Mouse (Mus musculus) limb, embryonic 12.5 days (tissue): Measurements from ENCODE around the gene Rubcn. TPM values are rescaled to one million over a fixed set of nuclear protein-coding genes. Genes with fewer than 3 reads are reported as not detected.
"Not testable (repeated sequence)": the region's sequence is repeated elsewhere in the genome, so short reads cannot be mapped to it uniquely, and the experiment has no call there.

Source experiments
- ATAC-seq: fragments of 200-750 bp; cut with Nextera tagmentation; 2 replicates; pipeline ENCODE4 v1.8.0; 2017; ENCODE audit warnings: low read depth, moderate TSS enrichment; ENCODE audit not compliant: insufficient number of reproducible peaks, insufficient read depth, low FRiP score, low TSS enrichment
- H3K27ac ChIP-seq: fragments of 300-500 bp; sonication (generic); 2 replicates; pipeline ENCODE4 v1.5.1; 2016; ENCODE audit warnings: mild to moderate bottlenecking, moderate library complexity
- H3K27me3 ChIP-seq: fragments of 300-500 bp; sonication (generic); 2 replicates; pipeline ENCODE4 v1.6.1; 2016; ENCODE audit warnings: mild to moderate bottlenecking, moderate library complexity
- H3K36me3 ChIP-seq: fragments of 300-500 bp; sonication (generic); 2 replicates; pipeline ENCODE4 v1.6.1; 2016; ENCODE audit warnings: mild to moderate bottlenecking, moderate library complexity
- H3K4me1 ChIP-seq: fragments of 300-500 bp; sonication (generic); replicated peaks from 2 replicates; pipeline ENCODE4 v1.6.1; 2016
- H3K4me2 ChIP-seq: fragments of 300-500 bp; sonication (generic); 2 replicates; pipeline ENCODE4 v1.6.1; 2016; ENCODE audit warnings: mild to moderate bottlenecking, moderate library complexity
- H3K4me3 ChIP-seq: fragments of 300-500 bp; sonication (generic); replicated peaks from 2 replicates; pipeline ENCODE4 v1.5.1; 2016; ENCODE audit warnings: mild to moderate bottlenecking
- H3K9ac ChIP-seq: fragments of 300-500 bp; sonication (generic); replicated peaks from 2 replicates; pipeline ENCODE4 v1.6.1; 2016; ENCODE audit warnings: mild to moderate bottlenecking, moderate library complexity
- H3K9me3 ChIP-seq: fragments of 300-500 bp; sonication (generic); 2 replicates; pipeline ENCODE4 v1.6.1; 2016; ENCODE audit warnings: mild to moderate bottlenecking, moderate library complexity
- WGBS: fragments of 180-500 bp; shearing (Covaris S2); methylation state at CpG from one replicate; pipeline ENCODE4 v1.1.7; 2016; 5-methylcytosine and 5-hydroxymethylcytosine counted together
- polyA plus RNA-seq: library from polyadenylated mRNA; unstranded; fragments of >200 nt; fragmentation: Nextera tagmentation; extraction: Ambion mirVana; gene quantifications from 2 replicates; pipeline ENCODE4 v1.2.1, GENCODE M21; 2016

Gene Rubcn
- polyA plus RNA-seq, 1 experiment from 2014 or later = 19.3 TPM

DNA sequence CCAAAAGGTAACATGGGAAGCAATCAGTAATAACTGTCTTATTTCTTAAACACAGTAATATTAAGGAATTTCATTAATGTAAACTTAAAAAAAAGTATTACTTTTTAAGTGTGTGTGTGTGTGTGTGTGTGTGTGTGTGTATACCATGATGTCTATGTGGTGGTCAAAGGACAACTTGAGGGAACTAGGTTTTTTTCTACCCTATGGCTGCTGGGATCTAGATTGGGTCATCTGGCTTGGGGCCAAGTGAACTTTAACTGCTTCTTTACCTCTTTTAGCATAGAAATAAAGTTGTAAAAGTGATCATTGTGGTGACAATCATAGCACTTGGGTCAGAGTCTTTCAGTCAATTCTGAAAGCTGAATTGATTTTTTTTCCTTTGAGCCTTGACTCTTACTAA lies 18.6 kb upstream of the Rubcn start:
- H3K27me3 ChIP-seq = no peaks in the 10 kb centered on the region
- H3K9ac ChIP-seq = no peak overlapping the region
- H3K27ac ChIP-seq = no peak overlapping the region
- H3K4me1 ChIP-seq = no peaks in the 10 kb centered on the region
- no peak overlapping the region for H3K4me2 ChIP-seq
- peaks cover 77% of the 10 kb centered on the region for H3K36me3 ChIP-seq
- H3K4me3 ChIP-seq = no peak overlapping the region
- no peak for ATAC-seq
- no peaks in the 10 kb centered on the region for H3K9me3 ChIP-seq

DNA sequence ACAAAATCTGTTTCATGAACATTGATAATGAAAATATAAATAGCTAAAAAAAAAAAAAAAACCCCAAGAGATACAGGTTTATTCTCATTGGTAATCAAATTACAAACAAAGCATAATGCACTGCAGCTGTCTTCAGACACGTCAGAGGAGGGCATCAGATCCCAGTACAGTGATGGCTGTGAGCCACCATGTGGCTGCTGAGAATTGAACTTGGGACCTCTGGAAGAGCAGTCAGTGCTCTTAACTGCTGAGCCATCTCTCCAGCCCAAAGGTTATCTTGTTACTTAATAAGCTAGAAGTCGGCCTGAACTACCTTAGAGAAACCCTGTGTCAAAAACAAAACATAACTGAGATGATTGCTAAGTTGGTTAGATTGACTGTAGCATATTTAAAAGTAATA lies 12.3 kb upstream of the Rubcn start:
- 64% methylated on average over 2 of the region's 2 CpGs for WGBS
- H3K4me2 ChIP-seq = no peak overlapping the region
- no peak overlapping the region for H3K27ac ChIP-seq
- H3K4me1 ChIP-seq = no peaks in the 10 kb centered on the region
- no peak overlapping the region for H3K9ac ChIP-seq
- ATAC-seq = no peak
- peaks cover 66% of the 10 kb centered on the region for H3K36me3 ChIP-seq
- no peaks in the 10 kb centered on the region for H3K9me3 ChIP-seq
- H3K27me3 ChIP-seq = no peaks in the 10 kb centered on the region
- H3K4me3 ChIP-seq = no peak overlapping the region

DNA sequence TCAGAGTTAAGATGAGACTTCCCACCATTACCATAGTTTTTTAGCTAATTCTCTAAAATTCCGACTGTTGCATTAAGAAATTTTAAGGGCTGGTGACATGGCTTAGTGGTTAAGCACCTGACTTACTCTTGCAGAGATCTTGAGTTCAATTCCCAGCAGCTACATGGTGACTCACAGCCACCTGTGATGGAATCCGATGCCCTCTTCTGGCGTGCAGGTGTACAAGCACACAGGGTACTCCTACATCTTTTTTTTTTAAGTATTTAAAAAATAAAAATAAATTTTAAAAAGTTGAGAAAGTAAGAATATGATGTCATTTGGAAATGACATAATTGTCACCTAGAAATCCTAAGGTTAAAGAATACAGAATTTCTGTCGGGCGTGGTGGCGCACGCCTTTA lies 10.4 kb upstream of the Rubcn start:
- H3K27ac ChIP-seq = no peak overlapping the region
- H3K4me1 ChIP-seq = no peaks in the 10 kb centered on the region
- ATAC-seq = no peak
- WGBS = 88% methylated on average over 7 of the region's 7 CpGs
- H3K36me3 ChIP-seq = peaks cover 52% of the 10 kb centered on the region
- H3K27me3 ChIP-seq = no peaks in the 10 kb centered on the region
- H3K9ac ChIP-seq = no peak overlapping the region
- H3K4me3 ChIP-seq = no peak overlapping the region
- no peak overlapping the region for H3K4me2 ChIP-seq
- no peaks in the 10 kb centered on the region for H3K9me3 ChIP-seq

DNA sequence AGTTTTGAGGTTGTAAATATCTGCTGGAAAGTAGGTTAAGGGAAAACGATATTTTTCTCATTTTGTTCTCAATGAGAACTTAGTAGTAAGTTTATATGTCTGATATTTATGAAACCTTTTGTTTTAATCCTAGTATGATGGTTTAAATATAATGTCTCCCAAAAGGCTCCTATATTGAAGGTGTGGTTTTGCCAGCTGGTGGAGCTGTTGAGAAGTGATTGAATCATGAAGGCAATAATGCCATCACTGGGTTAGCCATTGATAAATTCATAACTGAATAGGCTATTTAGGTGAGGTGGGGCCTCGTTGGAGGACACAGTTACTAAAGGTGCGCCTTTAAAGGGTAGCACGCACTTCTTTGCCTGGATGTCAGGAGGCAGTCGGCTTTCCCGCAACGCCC lies 4.0 kb upstream of the Rubcn start:
- peaks cover 10% of the 10 kb centered on the region for H3K36me3 ChIP-seq
- no peak overlapping the region for H3K4me3 ChIP-seq
- no peak overlapping the region for H3K27ac ChIP-seq
- H3K27me3 ChIP-seq = no peaks in the 10 kb centered on the region
- H3K9me3 ChIP-seq = no peaks in the 10 kb centered on the region
- no peak overlapping the region for H3K4me2 ChIP-seq
- no peak overlapping the region for H3K9ac ChIP-seq
- WGBS = 73% methylated on average over 7 of the region's 7 CpGs
- peaks cover 15% of the 10 kb centered on the region for H3K4me1 ChIP-seq
- no peak for ATAC-seq

DNA sequence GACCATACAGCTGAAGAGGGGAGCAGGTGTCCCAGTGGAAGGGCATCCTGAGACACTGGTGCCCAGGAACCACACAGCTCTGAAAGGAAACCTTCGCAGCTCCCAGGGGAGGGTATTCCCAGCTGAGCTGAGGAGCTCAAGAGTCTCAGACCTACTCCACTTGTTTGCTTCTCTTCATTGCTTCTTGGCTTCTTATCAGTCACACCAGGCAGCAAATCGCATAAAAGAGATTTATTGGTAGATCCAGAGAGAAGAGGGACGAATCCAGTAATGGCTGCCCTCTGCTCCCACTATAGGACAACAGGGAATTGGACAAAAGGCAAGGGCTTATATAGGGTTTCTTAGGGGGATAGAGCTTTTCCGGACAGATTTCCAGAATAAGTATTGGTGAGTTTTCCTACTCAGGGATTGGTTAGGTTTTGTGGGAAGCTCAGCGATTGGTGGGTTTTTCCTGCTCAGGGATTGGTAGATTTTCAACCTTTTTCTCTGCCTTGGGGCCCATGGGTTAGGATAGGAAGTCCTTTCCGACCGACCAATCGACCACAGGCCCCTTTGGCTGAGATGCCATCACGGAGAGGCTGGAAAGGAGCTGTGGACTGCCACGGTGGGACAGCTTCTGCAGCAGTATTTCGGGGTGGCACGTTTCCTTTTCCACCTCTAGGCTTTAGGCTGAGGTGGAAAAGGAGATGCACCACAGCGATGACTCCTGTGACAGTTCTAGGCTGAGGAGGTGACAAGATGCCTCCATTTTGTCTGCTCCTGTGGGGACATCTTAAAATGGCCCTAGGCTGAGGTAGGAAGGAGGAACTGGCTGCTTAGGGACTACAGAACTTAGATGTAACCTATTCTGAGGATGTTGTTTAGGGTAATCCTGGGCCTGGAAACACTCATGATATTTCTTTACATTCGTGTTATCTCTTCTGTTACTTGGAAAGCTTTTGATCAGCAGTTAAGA lies 1.7 kb upstream of the Rubcn start:
- Histone ChIP-seq H3K27ac (no peak overlapping the region), H3K36me3 (no peaks in the 10 kb centered on the region; the same call in 1 of the 2 replicates), H3K4me1 (peaks cover 15% of the 10 kb centered on the region), H3K9ac (peak overlapping the region; percentile 92; the same call in 1 of the 2 replicates), H3K4me2 (peak overlapping the region; percentile 81), H3K9me3 (no peaks in the 10 kb centered on the region), H3K4me3 (peak overlapping the region; percentile 94), H3K27me3 (no peaks in the 10 kb centered on the region)
- ATAC-seq = no peak
- 86% methylated on average over 14 of the region's 14 CpGs for WGBS

DNA sequence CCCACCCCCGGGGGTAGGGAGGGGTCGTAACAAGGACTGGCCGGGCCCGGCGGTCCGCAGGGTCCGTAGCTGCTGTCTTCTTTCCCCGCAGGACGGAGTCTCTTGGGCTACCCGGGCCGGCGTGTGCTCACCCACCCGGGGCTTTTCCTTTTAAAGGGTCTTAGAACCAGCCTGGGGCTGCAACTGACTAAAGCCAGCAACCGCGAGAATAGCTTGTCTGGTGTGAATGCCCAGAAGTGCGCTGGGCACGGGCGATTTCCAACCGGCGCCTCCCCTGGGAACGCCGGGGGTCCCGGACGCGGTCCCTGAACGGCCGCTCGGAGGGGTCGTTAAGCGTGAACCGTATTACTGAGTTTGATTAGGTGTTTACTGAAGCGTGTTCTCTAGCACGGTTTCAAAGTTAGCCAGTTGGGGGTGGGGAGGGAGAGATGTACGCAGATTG lies 612 bp upstream of the Rubcn start:
- H3K4me2 ChIP-seq = peak overlapping the region; percentile 81
- no peaks in the 10 kb centered on the region; the same call in 1 of the 2 replicates for H3K36me3 ChIP-seq
- ATAC-seq = no peak
- peaks cover 15% of the 10 kb centered on the region for H3K4me1 ChIP-seq
- H3K9me3 ChIP-seq = no peaks in the 10 kb centered on the region
- WGBS = under 1% methylated on average over 33 of the region's 34 CpGs
- peak overlapping the region; percentile 85 for H3K27ac ChIP-seq
- peak overlapping the region; percentile 94 for H3K4me3 ChIP-seq
- H3K27me3 ChIP-seq = no peaks in the 10 kb centered on the region
- peak overlapping the region; percentile 92 for H3K9ac ChIP-seq

DNA sequence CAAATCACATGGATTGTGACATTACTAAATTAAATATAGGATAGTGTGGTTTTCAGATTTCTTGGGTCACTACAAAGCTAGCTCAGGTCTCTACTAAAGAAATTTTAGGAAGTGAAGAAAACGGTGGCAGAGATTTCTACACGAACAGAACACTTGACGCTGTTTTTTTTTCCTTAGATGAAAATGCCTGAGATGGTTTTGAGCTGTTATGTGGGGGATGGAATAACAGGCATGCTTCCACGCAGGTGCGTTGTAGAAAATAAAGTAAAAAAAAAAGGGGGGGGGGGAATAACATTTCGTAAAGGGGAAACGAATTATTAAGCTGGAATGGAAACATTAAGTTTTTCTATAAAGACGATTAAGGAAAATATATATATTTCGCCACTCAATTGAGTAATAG lies 735 bp downstream of the Rubcn start:
- no peaks in the 10 kb centered on the region for H3K27me3 ChIP-seq
- 33% methylated on average over 9 of the region's 9 CpGs for WGBS
- no peak overlapping the region for H3K27ac ChIP-seq
- peaks cover 14% of the 10 kb centered on the region for H3K4me1 ChIP-seq
- H3K4me3 ChIP-seq = peak overlapping the region; percentile 94
- H3K36me3 ChIP-seq = no peaks in the 10 kb centered on the region; the same call in 1 of the 2 replicates
- no peak for ATAC-seq
- peak overlapping the region; percentile 92 for H3K9ac ChIP-seq
- H3K9me3 ChIP-seq = no peaks in the 10 kb centered on the region
- H3K4me2 ChIP-seq = peak overlapping the region; percentile 81

DNA sequence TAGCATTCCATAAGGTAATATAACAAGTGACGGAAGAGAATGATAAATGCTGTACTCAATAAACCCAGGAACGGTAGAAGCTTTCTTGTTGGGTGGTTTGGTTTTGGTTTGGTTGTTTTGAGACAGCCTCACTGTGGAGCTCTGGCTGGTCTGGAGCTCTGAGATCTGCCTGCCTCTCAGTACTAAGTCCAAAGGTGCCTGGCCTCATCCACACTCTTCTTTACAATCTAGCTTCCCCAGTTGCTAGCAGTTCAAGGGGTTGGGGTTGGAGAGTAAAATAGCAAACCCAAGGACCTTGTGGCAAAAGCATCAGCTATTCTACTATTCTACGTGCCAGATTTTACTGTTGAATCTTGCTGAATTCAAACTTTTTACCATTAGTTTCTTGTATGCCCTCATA lies 1.7 kb downstream of the Rubcn start:
- no peak overlapping the region for H3K9ac ChIP-seq
- 90% methylated on average over 3 of the region's 3 CpGs for WGBS
- H3K36me3 ChIP-seq = no peaks in the 10 kb centered on the region; the same call in 1 of the 2 replicates

DNA sequence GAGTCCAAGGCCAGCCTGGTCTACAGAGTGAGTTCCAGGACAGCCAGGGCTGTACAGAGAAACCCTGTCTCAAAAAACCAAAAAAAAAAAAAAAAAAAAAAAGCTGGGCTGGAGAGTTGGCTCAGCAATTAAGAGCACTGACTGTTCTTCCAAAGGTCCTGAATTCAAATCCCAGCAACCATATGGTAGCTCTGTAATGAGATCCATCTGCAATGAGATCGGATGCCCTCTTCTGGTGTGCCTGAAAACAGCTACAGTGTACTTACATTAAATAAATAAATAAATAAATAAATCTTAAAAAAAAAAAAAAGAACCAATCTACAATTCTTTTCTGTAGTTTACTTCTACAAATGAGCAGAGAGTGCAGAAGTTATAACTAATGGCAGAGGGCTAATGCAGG lies 2.3 kb downstream of the Rubcn start:
- H3K36me3 ChIP-seq, H3K4me2 ChIP-seq, ATAC-seq, H3K9me3 ChIP-seq, H3K4me3 ChIP-seq, H3K27ac ChIP-seq, H3K27me3 ChIP-seq, H3K9ac ChIP-seq: not testable (repeated sequence)
- 61% methylated on average over 1 of the region's 1 CpGs for WGBS
- peaks cover 11% of the 10 kb centered on the region for H3K4me1 ChIP-seq

More for the DNA sequence above, 1.7 kb downstream of the Rubcn start:
- ATAC-seq = no peak
- Histone ChIP-seq H3K27ac (no peak overlapping the region), H3K4me3 (no peak overlapping the region), H3K4me2 (no peak overlapping the region), H3K27me3 (no peaks in the 10 kb centered on the region), H3K4me1 (peaks cover 11% of the 10 kb centered on the region), H3K9me3 (no peaks in the 10 kb centered on the region)

DNA sequence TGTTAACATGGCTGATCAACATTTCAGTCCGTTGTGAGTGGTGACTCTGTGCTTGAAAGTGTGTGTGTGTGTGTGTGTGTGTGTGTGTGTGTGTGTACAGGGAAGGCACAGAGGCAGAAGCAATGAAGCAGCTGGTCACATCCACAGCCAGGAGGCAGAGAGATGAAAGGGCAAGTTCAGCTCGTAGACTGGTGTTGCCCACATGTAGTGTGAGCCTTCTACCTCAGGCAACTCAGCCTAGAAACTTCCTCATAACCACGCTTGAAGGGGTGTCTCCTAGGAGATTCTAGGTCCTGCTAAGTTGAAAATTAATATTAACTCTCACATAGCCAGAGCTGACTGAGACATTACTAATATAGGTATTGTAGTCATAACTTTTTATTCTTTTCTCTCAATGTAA lies 4.2 kb downstream of the Rubcn start:
- Histone ChIP-seq H3K4me2 (no peak overlapping the region), H3K36me3 (no peaks in the 10 kb centered on the region), H3K9ac (no peak overlapping the region), H3K4me1 (peaks cover 3% of the 10 kb centered on the region; the same call in 1 of the 2 replicates), H3K9me3 (no peaks in the 10 kb centered on the region), H3K27me3 (no peaks in the 10 kb centered on the region), H3K27ac (no peak overlapping the region), H3K4me3 (no peak overlapping the region)
- 51% methylated on average over 3 of the region's 3 CpGs for WGBS
- ATAC-seq = no peak

DNA sequence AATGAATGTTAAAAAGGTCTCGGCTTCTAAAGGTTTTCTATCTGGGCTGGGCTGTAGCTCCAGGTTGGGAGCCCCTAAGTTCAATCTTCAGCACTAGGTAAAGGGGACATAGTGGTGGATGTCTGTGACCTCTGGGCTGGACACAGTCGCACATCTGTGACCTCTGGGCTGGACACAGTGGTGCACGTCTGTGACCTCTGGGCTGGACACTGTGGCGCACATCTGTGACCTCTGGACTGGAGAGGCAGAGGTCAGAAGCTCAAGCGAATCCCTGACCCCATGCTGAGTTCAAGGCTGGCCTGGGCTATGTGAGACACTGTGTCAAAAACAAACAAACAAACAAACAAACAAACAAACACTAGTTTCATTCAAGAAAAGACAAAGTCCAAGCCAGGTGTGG lies 7.3 kb downstream of the Rubcn start:
- no peak overlapping the region for H3K9ac ChIP-seq
- no peak overlapping the region for H3K27ac ChIP-seq
- H3K9me3 ChIP-seq = no peaks in the 10 kb centered on the region
- H3K36me3 ChIP-seq = no peaks in the 10 kb centered on the region
- H3K4me1 ChIP-seq = peaks cover 12% of the 10 kb centered on the region
- no peaks in the 10 kb centered on the region for H3K27me3 ChIP-seq
- 63% methylated on average over 5 of the region's 5 CpGs for WGBS
- no peak overlapping the region for H3K4me3 ChIP-seq
- H3K4me2 ChIP-seq = no peak overlapping the region
- ATAC-seq = no peak
